ENCODE assay signal across 13 mouse cellular contexts in the genomic region with DNA sequence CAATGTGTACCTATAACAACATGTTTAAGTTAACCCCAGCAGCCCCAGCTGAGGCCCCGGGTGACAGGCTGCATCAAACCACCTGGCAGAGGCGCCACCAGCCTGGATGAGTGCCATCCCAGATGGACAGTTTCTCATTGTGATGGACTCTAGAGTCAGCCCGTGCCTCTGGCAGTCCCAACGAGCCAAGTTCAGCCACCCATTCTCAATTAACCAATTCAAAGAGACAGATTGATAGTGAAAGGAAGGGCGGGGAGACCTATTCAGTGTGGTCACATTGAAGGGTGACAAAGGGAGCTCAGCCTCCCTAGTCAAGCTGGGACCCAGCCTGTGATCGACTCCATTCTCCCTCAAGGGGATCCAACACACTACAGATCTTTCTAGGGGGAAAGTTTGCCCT.
DNase-seq lines count a peak whose midpoint lies in the region; ATAC-seq and TF ChIP-seq lines count a peak whose summit lies in the region.
"Had no signal": no experiment of that assay in that cellular context is flagged by ENCODE, and none has a peak within 500 bp of the region (broad histone marks: within the 10 kb centered on the region; RNA-seq: fewer than 3 reads in every experiment).

No protein-coding gene starts in this region.

- no peak for TF ChIP-seq CTCF in brain, embryonic 14.5 days (IDR thresholded peaks at IDR 0.05; ENCODE audit: borderline replicate concordance, extremely low read depth, insufficient read depth, insufficient read length)

- ATAC-seq in neural tube, embryonic 11.5 days (ENCODE audit: insufficient read depth, low FRiP score, low TSS enrichment), result peak; percentile 81
- ATAC-seq: liver, embryonic 12.5 days had no signal

- no peak overlapping the region for H3K4me2 ChIP-seq in neural tube, embryonic 11.5 days (ENCODE audit: low read depth)
- H3K4me2 ChIP-seq: embryonic facial prominence, embryonic 12.5 days; heart, embryonic 15.5 days; liver, embryonic 12.5 days had no signal

- no peak for TF ChIP-seq POLR2A in brain, embryonic 14.5 days (IDR thresholded peaks at IDR 0.05; ENCODE audit: borderline replicate concordance, extremely low read depth, insufficient read depth, insufficient read length, poor library complexity, severe bottlenecking)

- H3K36me3 ChIP-seq in neural tube, embryonic 11.5 days (ENCODE audit: control insufficient read depth, insufficient read depth, low read length), result no peaks in the 10 kb centered on the region
- H3K36me3 ChIP-seq: embryonic facial prominence, embryonic 12.5 days; heart, embryonic 15.5 days; liver, embryonic 12.5 days had no signal

- H3K4me1 ChIP-seq in neural tube, embryonic 11.5 days (ENCODE audit: control insufficient read depth, insufficient read depth, low read length), result peaks cover 3% of the 10 kb centered on the region
- H3K4me1 ChIP-seq: embryonic facial prominence, embryonic 12.5 days; liver, embryonic 12.5 days had no signal

- no peaks in the 10 kb centered on the region for H3K9me3 ChIP-seq in neural tube, embryonic 11.5 days (ENCODE audit: control insufficient read depth, low read length)
- H3K9me3 ChIP-seq: embryonic facial prominence, embryonic 12.5 days; heart, embryonic 15.5 days; liver, embryonic 12.5 days had no signal

- peak; percentile 74 for DNase-seq in heart, adult 11 months
- no peak for DNase-seq in heart, adult 18-20 months
- DNase-seq in brain, embryonic 14.5 days (ENCODE audit: low read depth), result peak; percentile 66
- DNase-seq in embryo, embryonic 10.5 days (ENCODE audit: low spot score), result peak; percentile 57
- peak; percentile 33 for DNase-seq in neural tube, embryonic 11.5 days (ENCODE audit: low spot score)
- no peak for DNase-seq in c-Kit-positive CD71-positive TER-119-positive erythroid progenitor cells, embryonic 14.5 days (ENCODE audit: low spot score)
- DNase-seq in adrenal gland, postnatal 10 days, result no peak
- no peak for DNase-seq in right cerebral cortex, postnatal 10 days (ENCODE audit: low spot score in 2 of 2)
- DNase-seq: adrenal gland, adult 8-10 months; kidney, adult 8-10 months had no signal

- H3K4me3 ChIP-seq in neural tube, embryonic 11.5 days (ENCODE audit: low read depth, low read length), result no peak overlapping the region
- H3K4me3 ChIP-seq: embryonic facial prominence, embryonic 12.5 days; heart, embryonic 15.5 days; liver, embryonic 12.5 days had no signal

- no peaks in the 10 kb centered on the region for H3K27me3 ChIP-seq in neural tube, embryonic 11.5 days (ENCODE audit: control insufficient read depth, insufficient read depth, low read length)
- H3K27me3 ChIP-seq: embryonic facial prominence, embryonic 12.5 days; heart, embryonic 15.5 days; liver, embryonic 12.5 days had no signal

- WGBS in neural tube, embryonic 11.5 days, result 25% methylated on average over 6 of the region's 6 CpGs

- H3K9ac ChIP-seq in neural tube, embryonic 11.5 days (ENCODE audit: low read length), result no peak overlapping the region
- H3K9ac ChIP-seq: embryonic facial prominence, embryonic 12.5 days; heart, embryonic 15.5 days; liver, embryonic 12.5 days had no signal

- no peak overlapping the region for H3K27ac ChIP-seq in neural tube, embryonic 11.5 days (ENCODE audit: low read depth, low read length)
- H3K27ac ChIP-seq: embryonic facial prominence, embryonic 12.5 days; heart, embryonic 15.5 days; liver, embryonic 12.5 days had no signal

Comparison
In these comparisons a context has a peak if more than half of its experiments do, and no peak if none do; other contexts are left out.
1. DNase-seq: peak in heart, adult 11 months (single experiment), brain, embryonic 14.5 days (single experiment), embryo, embryonic 10.5 days (single experiment) and neural tube, embryonic 11.5 days (single experiment); none in heart, adult 18-20 months (0 of 2), c-Kit-positive CD71-positive TER-119-positive erythroid progenitor cells, embryonic 14.5 days (single experiment), adrenal gland, postnatal 10 days (single experiment) and right cerebral cortex, postnatal 10 days (0 of 2).